Mouse (Mus musculus): Measurements from ENCODE around the gene Lrmda. TPM values are rescaled to one million over a fixed set of nuclear protein-coding genes. Genes with fewer than 3 reads are reported as not detected.

Lrmda gene
- polyA plus RNA-seq, 1 experiment from 2014 or later = 0.20 TPM

GRCm38 (mm10) chr14:22174757-22175156 lies 155.2 kb downstream of the Lrmda start:
- ATAC-seq (ENCODE audit: insufficient number of reproducible peaks, low FRiP score, low TSS enrichment, low read depth) = no peak
- peak; percentile 60 for DNase-seq (ENCODE audit: low spot score)

GRCm38 (mm10) chr14:22179761-22180160 lies 160.2 kb downstream of the Lrmda start:
- Histone ChIP-seq H3K4me2 (ENCODE audit: low read depth, severe bottlenecking) (no peak overlapping the region), H3K4me1 (ENCODE audit: control insufficient read depth, insufficient read depth, low read length) (no peaks in the 10 kb centered on the region), H3K9ac (ENCODE audit: low read length) (no peak overlapping the region), H3K9me3 (ENCODE audit: control insufficient read depth, low read length) (no peaks in the 10 kb centered on the region), H3K36me3 (ENCODE audit: control insufficient read depth, insufficient read depth, low read length) (no peaks in the 10 kb centered on the region), H3K27me3 (ENCODE audit: control insufficient read depth, insufficient read depth, low read length) (no peaks in the 10 kb centered on the region), H3K4me3 (ENCODE audit: low read depth, low read length) (no peak overlapping the region), H3K27ac (replicated peaks; ENCODE audit: low read depth, low read length) (no peak overlapping the region)
- no peak for ATAC-seq (ENCODE audit: insufficient number of reproducible peaks, low FRiP score, low TSS enrichment, low read depth)
- 49% methylated on average over 2 of the region's 2 CpGs for WGBS
- no peak for DNase-seq (ENCODE audit: low spot score)

More at GRCm38 (mm10) chr14:22174757-22175156, 155.2 kb downstream of the Lrmda start:
- Histone ChIP-seq H3K4me3 (ENCODE audit: low read depth, low read length) (no peak overlapping the region), H3K27me3 (ENCODE audit: control insufficient read depth, insufficient read depth, low read length) (no peaks in the 10 kb centered on the region; the same call in 1 of the 2 replicates), H3K36me3 (ENCODE audit: control insufficient read depth, insufficient read depth, low read length) (no peaks in the 10 kb centered on the region), H3K4me1 (ENCODE audit: control insufficient read depth, insufficient read depth, low read length) (no peaks in the 10 kb centered on the region), H3K4me2 (ENCODE audit: low read depth, severe bottlenecking) (no peak overlapping the region), H3K9me3 (ENCODE audit: control insufficient read depth, low read length) (no peaks in the 10 kb centered on the region), H3K9ac (ENCODE audit: low read length) (no peak overlapping the region), H3K27ac (replicated peaks; ENCODE audit: low read depth, low read length) (no peak overlapping the region)
- WGBS = 17% methylated on average over 9 of the region's 9 CpGs

GRCm38 (mm10) chr14:22181508-22181907 lies 162.0 kb downstream of the Lrmda start:
- no peak overlapping the region for H3K27ac ChIP-seq (replicated peaks; ENCODE audit: low read depth, low read length)
- H3K27me3 ChIP-seq (ENCODE audit: control insufficient read depth, insufficient read depth, low read length) = no peaks in the 10 kb centered on the region
- no peak for DNase-seq (ENCODE audit: low spot score)
- no peaks in the 10 kb centered on the region for H3K9me3 ChIP-seq (ENCODE audit: control insufficient read depth, low read length)
- no peaks in the 10 kb centered on the region for H3K36me3 ChIP-seq (ENCODE audit: control insufficient read depth, insufficient read depth, low read length)
- no peak overlapping the region for H3K4me2 ChIP-seq (ENCODE audit: low read depth, severe bottlenecking)
- no peak overlapping the region for H3K4me3 ChIP-seq (ENCODE audit: low read depth, low read length)
- 94% methylated on average over 5 of the region's 6 CpGs for WGBS
- ATAC-seq (ENCODE audit: insufficient number of reproducible peaks, low FRiP score, low TSS enrichment, low read depth) = no peak
- no peak overlapping the region for H3K9ac ChIP-seq (ENCODE audit: low read length)
- no peaks in the 10 kb centered on the region for H3K4me1 ChIP-seq (ENCODE audit: control insufficient read depth, insufficient read depth, low read length)

GRCm38 (mm10) chr14:22183195-22183594 lies 163.7 kb downstream of the Lrmda start:
- no peak overlapping the region for H3K9ac ChIP-seq (ENCODE audit: low read length)
- H3K27me3 ChIP-seq (ENCODE audit: control insufficient read depth, insufficient read depth, low read length) = no peaks in the 10 kb centered on the region
- no peaks in the 10 kb centered on the region for H3K9me3 ChIP-seq (ENCODE audit: control insufficient read depth, low read length)
- H3K4me2 ChIP-seq (ENCODE audit: low read depth, severe bottlenecking) = no peak overlapping the region
- ATAC-seq (ENCODE audit: insufficient number of reproducible peaks, low FRiP score, low TSS enrichment, low read depth) (no peak), DNase-seq (ENCODE audit: low spot score) (no peak)
- H3K27ac ChIP-seq (replicated peaks; ENCODE audit: low read depth, low read length) = no peak overlapping the region
- H3K4me3 ChIP-seq (ENCODE audit: low read depth, low read length) = no peak overlapping the region
- no peaks in the 10 kb centered on the region for H3K36me3 ChIP-seq (ENCODE audit: control insufficient read depth, insufficient read depth, low read length)
- WGBS = 58% methylated on average over 3 of the region's 3 CpGs
- H3K4me1 ChIP-seq (ENCODE audit: control insufficient read depth, insufficient read depth, low read length) = no peaks in the 10 kb centered on the region

- H3K36me3 ChIP-seq (ENCODE audit: control insufficient read depth, insufficient read depth, low read length) = no peaks in the 10 kb centered on the region
- DNase-seq (ENCODE audit: low spot score) (no peak), ATAC-seq (ENCODE audit: insufficient number of reproducible peaks, low FRiP score, low TSS enrichment, low read depth) (no peak)
- H3K9ac ChIP-seq (ENCODE audit: low read length) = no peak overlapping the region
- H3K4me2 ChIP-seq (ENCODE audit: low read depth, severe bottlenecking) = no peak overlapping the region
- H3K9me3 ChIP-seq (ENCODE audit: control insufficient read depth, low read length) = no peaks in the 10 kb centered on the region
- whole genome bisulfite sequencing = 84% methylated on average over 4 of the region's 4 CpGs
- no peak overlapping the region for H3K4me3 ChIP-seq (ENCODE audit: low read depth, low read length)
- no peak overlapping the region for H3K27ac ChIP-seq (replicated peaks; ENCODE audit: low read depth, low read length)
- no peaks in the 10 kb centered on the region for H3K27me3 ChIP-seq (ENCODE audit: control insufficient read depth, insufficient read depth, low read length)
- H3K4me1 ChIP-seq (ENCODE audit: control insufficient read depth, insufficient read depth, low read length) = no peaks in the 10 kb centered on the region
Observed at GRCm38 (mm10) chr14:22185452-22185851, 165.9 kb downstream of the Lrmda start.

GRCm38 (mm10) chr14:22190111-22190510 lies 170.6 kb downstream of the Lrmda start:
- Histone ChIP-seq H3K9me3 (ENCODE audit: control insufficient read depth, low read length) (no peaks in the 10 kb centered on the region), H3K27ac (replicated peaks; ENCODE audit: low read depth, low read length) (no peak overlapping the region), H3K27me3 (ENCODE audit: control insufficient read depth, insufficient read depth, low read length) (no peaks in the 10 kb centered on the region), H3K4me1 (ENCODE audit: control insufficient read depth, insufficient read depth, low read length) (no peaks in the 10 kb centered on the region), H3K9ac (ENCODE audit: low read length) (no peak overlapping the region), H3K36me3 (ENCODE audit: control insufficient read depth, insufficient read depth, low read length) (no peaks in the 10 kb centered on the region), H3K4me2 (ENCODE audit: low read depth, severe bottlenecking) (no peak overlapping the region), H3K4me3 (ENCODE audit: low read depth, low read length) (no peak overlapping the region)
- DNase-seq (ENCODE audit: low spot score) (no peak), ATAC-seq (ENCODE audit: insufficient number of reproducible peaks, low FRiP score, low TSS enrichment, low read depth) (no peak)
- 62% methylated on average over 6 of the region's 6 CpGs for WGBS

GRCm38 (mm10) chr14:22192185-22192584 lies 172.7 kb downstream of the Lrmda start:
- H3K9ac ChIP-seq (ENCODE audit: low read length) = no peak overlapping the region
- no peak overlapping the region for H3K4me2 ChIP-seq (ENCODE audit: low read depth, severe bottlenecking)
- no peaks in the 10 kb centered on the region for H3K9me3 ChIP-seq (ENCODE audit: control insufficient read depth, low read length)
- 46% methylated on average over 9 of the region's 9 CpGs for WGBS
- no peak for DNase-seq (ENCODE audit: low spot score)
- H3K27me3 ChIP-seq (ENCODE audit: control insufficient read depth, insufficient read depth, low read length) = no peaks in the 10 kb centered on the region
- no peak overlapping the region for H3K27ac ChIP-seq (replicated peaks; ENCODE audit: low read depth, low read length)
- no peak for ATAC-seq (ENCODE audit: insufficient number of reproducible peaks, low FRiP score, low TSS enrichment, low read depth)
- H3K4me3 ChIP-seq (ENCODE audit: low read depth, low read length) = no peak overlapping the region
- no peaks in the 10 kb centered on the region for H3K4me1 ChIP-seq (ENCODE audit: control insufficient read depth, insufficient read depth, low read length)
- H3K36me3 ChIP-seq (ENCODE audit: control insufficient read depth, insufficient read depth, low read length) = no peaks in the 10 kb centered on the region

GRCm38 (mm10) chr14:22198021-22198420 lies 178.5 kb downstream of the Lrmda start:
- Histone ChIP-seq H3K27me3 (ENCODE audit: control insufficient read depth, insufficient read depth, low read length) (no peaks in the 10 kb centered on the region), H3K4me1 (ENCODE audit: control insufficient read depth, insufficient read depth, low read length) (no peaks in the 10 kb centered on the region), H3K27ac (replicated peaks; ENCODE audit: low read depth, low read length) (no peak overlapping the region), H3K4me3 (ENCODE audit: low read depth, low read length) (no peak overlapping the region), H3K36me3 (ENCODE audit: control insufficient read depth, insufficient read depth, low read length) (no peaks in the 10 kb centered on the region), H3K4me2 (ENCODE audit: low read depth, severe bottlenecking) (no peak overlapping the region), H3K9me3 (ENCODE audit: control insufficient read depth, low read length) (no peaks in the 10 kb centered on the region), H3K9ac (ENCODE audit: low read length) (no peak overlapping the region)
- DNase-seq (ENCODE audit: low spot score) = no peak
- WGBS = 46% methylated on average over 11 of the region's 11 CpGs
- no peak for ATAC-seq (ENCODE audit: insufficient number of reproducible peaks, low FRiP score, low TSS enrichment, low read depth)

GRCm38 (mm10) chr14:22198641-22199425 lies 179.3 kb downstream of the Lrmda start:
- DNase-seq (ENCODE audit: low spot score) = no peak
- H3K36me3 ChIP-seq (ENCODE audit: control insufficient read depth, insufficient read depth, low read length) = no peaks in the 10 kb centered on the region
- no peak overlapping the region for H3K4me3 ChIP-seq (ENCODE audit: low read depth, low read length)
- H3K27ac ChIP-seq (replicated peaks; ENCODE audit: low read depth, low read length) = no peak overlapping the region
- 59% methylated on average over 12 of the region's 12 CpGs for WGBS
- no peaks in the 10 kb centered on the region for H3K27me3 ChIP-seq (ENCODE audit: control insufficient read depth, insufficient read depth, low read length)
- no peaks in the 10 kb centered on the region for H3K9me3 ChIP-seq (ENCODE audit: control insufficient read depth, low read length)
- no peak for ATAC-seq (ENCODE audit: insufficient number of reproducible peaks, low FRiP score, low TSS enrichment, low read depth)
- no peak overlapping the region for H3K9ac ChIP-seq (ENCODE audit: low read length)
- H3K4me1 ChIP-seq (ENCODE audit: control insufficient read depth, insufficient read depth, low read length) = no peaks in the 10 kb centered on the region
- no peak overlapping the region for H3K4me2 ChIP-seq (ENCODE audit: low read depth, severe bottlenecking)
